Mouse (Mus musculus): ENCODE measurements around the gene Anxa3.

Gene Anxa3

DNA sequence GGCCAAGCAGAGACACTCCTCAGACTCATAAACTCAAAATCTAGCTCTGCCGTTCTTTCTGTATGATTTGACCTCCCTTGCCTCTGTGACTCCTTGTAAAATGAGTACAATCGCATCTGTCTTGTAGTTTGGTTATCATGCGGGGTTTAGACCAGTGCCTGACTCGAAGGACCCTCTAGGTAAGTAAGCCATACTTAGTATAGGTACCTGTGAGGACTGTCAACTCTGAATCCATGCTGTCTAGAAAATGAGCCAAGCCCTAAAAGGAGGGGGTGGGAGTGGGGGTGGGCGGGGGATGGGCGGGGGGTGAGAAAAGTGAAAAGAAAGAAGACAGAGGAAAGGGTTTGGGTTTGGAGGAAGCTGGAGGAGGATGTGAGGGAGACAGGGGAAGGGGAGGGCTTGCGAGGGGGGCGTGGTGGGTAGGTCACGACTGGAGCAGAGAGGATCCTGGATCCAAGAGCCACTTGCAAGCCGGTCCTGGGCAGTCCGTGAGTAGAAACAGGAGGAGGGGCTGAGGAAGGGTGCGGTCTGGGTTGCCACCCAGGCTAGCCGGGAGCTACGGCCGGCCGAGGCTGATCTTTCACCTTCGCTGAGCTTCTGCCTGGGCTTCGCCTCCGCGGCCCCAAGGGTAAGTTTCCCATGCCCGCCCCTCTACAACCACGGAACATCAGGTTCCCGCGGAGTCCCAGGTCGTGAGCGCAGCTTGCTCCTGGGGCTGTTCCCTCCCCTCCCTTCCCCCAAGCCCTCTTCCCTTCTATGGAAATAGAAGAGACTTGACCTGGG is at the start of gene Anxa3:
Gene Anxa3, plus strand, starts transcription at position 404 of the 783 bp plus-strand sequence.
- peak; percentile 85 for DNase-seq (ENCODE audit: low read depth, low spot score)

DNA sequence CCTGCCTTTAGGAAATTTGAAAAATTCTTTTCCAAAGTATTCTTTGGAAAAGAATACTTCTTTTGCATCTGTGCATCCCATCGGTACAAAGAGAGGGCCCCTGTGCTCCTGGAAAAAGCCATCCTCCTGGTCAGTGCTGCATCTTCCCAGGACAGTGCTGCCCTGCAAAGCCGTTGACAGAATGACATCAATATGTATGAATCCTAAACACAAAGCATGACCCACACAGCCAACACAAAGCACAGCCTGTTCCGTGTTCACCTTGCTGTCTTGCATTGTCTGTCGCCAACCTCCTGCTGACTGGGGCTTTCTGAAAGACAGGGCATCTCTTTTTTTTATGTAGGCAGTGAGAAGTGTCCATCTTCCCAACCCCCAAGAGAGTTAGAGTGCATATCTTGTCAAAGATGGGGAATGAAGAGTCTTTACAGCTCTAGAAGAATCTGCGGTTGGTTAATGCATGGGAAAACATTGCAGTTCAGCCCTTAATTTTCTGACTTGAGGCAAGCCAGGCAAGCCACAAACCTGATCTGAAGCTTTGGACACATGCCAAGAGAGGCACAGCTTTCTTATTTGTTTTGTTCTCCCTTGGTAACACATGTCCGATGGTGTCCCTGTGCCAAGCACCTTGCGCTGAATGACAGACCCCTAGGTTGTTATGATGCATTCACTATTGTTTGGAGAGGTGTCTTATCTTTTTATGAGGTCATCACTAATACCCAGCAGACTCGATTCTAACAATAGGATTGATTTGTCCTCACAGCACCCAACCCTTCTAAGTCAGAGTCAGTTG is 45.7 kb upstream of the Anxa3 start:
- DNase-seq (ENCODE audit: low read depth, low spot score): no peak

DNA sequence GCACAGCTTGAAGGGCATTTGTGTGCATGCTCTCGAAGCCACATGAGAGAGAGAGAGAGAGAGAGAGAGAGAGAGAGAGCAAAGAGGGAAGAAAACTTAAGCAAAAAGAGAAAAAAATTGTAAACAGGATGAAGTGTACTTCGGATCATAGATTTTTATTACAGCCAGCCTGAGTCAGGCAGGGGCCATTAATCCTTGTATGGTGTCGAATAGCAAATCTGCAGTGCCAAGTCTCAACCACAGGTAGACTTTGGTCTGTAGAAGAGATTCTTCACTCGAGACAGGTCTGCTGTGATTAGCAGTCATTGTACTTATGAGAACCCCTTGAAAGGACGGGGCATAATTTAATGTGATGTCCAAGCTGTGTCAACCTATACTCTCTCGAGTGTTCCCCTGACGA is 35.5 kb upstream of the Anxa3 start:
- DNase-seq (ENCODE audit: low read depth, low spot score): no peak

DNA sequence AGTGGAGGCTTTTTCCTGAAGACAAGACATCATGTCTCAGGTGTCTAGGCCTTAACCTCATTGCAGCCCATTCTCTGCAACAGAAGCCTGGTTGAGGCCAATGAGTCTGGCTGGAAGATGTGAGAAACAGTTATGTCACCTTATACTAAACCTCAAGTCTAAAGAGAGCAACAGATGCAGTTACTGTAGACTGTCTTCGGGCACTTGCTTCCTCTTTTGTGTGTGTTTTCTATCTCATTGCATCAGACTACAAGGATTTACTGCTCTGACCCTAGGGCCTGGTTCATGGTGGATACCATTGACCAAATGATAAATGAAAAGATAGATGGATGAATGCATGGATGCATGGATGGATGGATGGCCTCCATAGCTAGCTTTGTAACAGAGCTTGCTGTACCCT is 31.1 kb upstream of the Anxa3 start:
- no peak for DNase-seq (ENCODE audit: low read depth, low spot score)

DNA sequence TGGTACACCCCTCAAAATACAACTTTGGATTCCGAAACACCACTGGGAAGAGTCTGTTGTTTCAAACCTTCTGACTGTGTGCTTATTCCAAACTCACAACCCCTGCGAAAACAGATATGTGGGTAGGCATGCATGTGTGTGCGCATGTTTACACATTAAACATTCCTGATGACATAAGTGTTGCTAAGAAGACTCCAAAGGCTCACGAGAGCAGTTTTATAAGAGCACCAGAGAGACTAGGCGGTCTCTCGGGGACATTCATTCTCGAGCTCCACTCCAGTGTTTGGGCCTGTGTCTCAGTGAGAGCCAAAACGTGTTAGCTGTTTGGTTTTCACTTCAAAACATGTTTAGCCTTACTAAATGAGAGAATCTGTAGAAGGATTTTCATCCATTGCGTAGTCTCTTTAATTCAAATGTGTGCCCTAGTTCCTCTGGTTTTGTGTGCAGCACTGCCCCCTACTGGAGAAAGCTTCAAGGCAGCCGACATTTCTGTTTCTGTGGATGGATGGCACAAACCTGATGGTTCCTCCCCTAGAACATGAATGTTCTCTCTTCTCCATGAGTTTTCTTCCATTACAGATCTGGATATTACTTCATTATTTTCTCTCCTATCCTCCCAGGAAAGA is 24.2 kb upstream of the Anxa3 start:
- DNase-seq (ENCODE audit: low read depth, low spot score): peak; percentile 42

DNA sequence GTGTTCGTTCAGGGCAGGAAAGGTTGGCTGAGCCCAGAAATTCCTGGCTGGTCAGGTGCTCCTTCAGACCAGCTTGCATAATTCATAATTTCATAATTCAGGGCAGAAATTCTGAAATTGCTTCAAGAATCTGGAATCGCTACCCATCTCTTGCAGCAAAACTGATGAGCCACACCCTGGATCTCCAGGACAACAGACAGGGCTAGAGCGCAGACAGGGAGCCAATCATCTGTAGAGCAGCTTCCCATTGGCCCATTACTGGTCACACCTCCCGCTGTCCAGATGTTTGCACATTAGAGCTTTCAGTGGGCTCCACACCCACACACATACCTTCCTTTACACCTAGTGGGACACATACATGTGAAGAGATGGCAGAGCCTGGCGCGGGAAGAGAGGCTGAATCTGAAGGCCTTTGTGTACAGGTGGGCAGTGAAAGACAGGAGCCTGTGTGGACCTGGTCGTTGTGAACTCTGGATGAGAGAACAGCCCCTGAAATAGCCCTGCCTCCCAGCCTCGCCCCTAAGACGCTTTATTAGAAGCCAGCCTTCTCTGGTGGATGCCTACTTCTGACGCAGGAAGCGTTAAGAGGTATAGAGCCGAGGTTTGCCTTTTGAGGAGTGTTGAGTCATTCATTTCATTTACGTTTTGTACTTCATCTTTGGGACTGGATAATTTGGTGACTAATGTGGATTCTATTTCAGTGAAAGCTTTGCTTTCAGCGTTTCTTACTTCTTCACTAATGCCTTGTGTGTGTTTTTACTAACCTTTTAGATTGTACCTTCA is 9.4 kb upstream of the Anxa3 start:
- DNase-seq (ENCODE audit: low read depth, low spot score): no peak

DNA sequence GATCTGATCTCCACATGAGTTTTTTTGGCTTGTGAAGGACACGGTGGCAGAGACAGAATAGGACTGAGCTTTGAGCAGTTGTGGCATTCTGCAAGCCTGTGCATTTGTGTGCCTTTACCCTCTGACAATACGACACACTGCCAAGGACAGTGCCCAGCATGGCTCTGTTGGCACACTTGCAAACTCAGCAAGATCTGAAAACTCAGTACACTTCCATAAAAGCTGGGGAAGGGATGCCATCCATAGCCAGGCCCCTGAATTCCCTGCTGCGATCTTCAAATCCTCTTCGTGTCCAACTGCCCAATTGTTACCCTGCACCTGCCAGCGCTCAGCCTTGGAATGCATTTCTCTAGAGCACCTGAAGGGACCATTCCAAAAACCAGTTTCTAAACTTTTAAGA is 8.0 kb upstream of the Anxa3 start:
- no peak for DNase-seq (ENCODE audit: low read depth, low spot score)

DNA sequence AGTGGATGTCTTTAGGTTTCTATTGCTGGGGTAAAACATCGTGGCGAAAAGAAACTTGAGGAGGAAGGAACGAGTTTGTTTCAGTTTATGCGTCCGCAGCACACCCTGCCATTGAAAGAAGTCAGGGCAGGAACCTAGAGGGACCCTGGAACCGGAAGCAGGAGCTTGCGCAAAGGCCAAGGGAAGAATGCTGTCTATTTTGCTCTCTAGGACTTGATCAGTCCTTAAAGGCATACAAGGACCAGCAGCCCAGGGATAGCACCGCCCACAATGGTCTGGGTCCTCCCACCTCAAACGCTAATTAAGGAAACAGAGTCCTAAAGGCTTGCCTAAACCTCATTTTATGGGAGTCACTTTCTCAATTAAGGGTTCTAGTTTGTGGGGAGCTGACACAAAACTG is 717 bp upstream of the Anxa3 start:
- DNase-seq (ENCODE audit: low read depth, low spot score): peak; percentile 20

DNA sequence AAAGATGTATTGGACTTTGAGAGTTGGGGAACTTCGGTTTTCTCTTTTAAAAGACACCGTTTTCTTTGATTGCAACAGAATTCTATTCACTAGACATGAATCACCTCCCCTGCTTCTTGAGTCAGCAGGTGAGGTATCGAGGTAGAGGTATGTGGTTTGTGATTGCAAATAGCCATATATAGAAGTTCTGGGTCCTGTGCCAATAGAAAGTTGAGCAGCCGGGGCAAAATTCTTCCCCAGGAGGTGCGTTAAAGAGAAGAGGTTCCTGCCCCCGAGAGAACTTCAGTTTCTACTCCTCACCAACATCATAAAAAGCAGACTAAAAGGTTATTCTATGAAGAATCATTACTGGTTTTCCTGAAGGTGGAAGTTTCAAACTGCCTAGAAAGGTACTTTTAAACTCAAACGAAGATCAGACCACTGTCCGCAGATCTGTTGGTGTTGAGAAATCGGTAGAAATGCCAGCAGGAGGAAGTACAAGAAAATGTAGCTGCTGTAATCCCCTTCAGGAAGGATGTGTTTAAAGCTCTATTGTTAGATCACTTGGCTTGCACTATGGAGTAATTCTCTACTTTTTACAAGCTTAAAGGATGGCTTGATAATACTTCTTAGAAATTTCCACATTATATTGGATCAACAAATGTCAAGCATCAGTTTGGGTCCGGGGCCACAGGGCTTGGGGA is 955 bp downstream of the Anxa3 start:
- DNase-seq (ENCODE audit: low read depth, low spot score): no peak

DNA sequence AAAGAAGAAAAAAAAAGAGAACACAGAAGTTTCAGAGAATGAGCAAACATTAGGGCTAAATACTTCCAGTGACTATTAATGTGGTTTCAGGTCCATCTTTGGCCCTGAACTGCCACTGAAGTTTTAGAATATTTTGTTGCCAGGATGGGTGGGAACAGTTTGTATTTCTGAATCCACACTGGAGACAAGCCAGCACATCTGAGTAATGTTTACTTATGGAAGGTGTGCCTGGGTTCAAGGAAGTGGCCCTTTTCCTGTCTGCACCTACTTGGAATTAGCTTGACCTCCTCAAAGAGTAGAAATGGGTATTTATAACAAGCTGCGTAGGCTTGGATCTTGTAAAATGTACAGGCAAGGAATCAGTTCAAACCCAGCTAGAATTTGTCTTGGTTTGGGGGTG is 2.6 kb downstream of the Anxa3 start:
- DNase-seq (ENCODE audit: low read depth, low spot score): no peak

DNA sequence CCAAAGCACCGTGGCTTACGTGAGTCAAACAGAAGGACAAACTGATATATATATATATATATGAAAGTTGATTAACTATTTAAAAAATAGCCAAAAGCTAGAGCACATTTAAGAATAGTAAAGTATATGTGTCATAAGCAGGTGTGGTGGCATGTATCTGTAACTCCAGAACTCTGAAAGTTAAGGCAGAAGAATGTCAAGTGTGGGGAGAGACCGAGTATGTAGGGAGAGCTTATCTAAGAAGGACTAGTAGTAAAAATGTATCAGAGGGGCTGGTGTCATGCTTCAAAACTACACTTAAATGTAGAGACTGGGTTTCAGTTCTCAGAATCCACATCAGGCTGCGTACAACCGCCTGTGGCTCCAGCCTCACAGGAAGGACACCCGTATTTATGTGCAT is 4.3 kb downstream of the Anxa3 start:
- no peak for DNase-seq (ENCODE audit: low read depth, low spot score)

DNA sequence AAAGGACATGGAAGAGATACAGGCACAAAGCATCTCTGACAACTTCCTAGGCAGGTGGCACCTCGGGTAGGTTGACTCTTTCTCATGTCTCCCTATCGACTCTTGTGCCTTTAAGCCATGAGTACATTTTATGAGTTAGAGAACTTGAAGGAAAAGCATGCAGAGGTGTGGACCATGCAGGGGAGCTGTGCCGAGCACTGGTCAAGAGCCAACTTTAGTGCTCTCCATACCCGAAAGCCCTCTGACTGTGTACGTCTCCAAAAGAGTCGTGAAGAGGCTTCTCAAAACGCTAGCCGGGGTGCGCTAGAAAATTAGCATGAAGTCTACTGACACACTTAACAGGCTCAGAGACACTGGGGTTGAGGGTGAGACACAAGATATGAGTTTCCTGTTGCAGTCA is 6.0 kb downstream of the Anxa3 start:
- DNase-seq (ENCODE audit: low read depth, low spot score): no peak

DNA sequence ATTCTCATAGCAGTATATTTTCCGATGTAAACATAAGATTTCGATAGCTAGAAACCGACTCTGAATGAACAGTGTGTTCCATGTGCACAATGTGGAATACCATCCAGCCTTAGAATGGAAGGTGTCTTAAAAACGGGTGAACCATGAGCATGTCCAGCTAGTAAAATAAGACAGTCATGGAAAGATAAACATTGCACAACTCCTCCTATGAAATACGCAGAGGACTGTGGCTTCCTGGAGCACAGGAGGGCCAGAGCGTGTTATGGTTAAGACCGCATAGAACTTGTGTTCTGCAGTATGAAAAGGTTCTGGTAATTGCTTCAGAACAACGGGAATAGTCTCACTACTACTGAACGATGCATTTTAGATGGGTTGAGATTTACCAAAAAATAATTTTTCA is 6.8 kb downstream of the Anxa3 start:
- DNase-seq (ENCODE audit: low read depth, low spot score): no peak

DNA sequence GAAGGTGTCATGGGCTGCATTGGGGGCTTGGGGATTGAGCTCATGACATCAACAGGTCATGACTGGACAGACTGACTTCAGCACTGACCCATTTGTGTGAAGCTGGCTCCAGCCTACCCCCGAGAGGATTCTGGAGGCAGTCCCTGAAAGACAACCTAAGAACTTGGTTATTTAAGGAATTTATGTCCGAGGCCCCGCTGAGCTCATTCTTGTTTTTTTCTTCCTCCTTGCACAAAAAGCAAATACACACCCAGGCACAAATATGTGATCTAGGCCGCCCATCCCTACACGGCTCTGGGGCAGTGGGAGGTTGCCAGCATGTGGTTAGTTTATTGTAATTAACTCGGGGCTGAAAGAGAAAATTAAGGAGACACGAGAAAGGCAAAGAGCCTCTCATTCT is 9.0 kb downstream of the Anxa3 start:
- no peak for DNase-seq (ENCODE audit: low read depth, low spot score)

DNA sequence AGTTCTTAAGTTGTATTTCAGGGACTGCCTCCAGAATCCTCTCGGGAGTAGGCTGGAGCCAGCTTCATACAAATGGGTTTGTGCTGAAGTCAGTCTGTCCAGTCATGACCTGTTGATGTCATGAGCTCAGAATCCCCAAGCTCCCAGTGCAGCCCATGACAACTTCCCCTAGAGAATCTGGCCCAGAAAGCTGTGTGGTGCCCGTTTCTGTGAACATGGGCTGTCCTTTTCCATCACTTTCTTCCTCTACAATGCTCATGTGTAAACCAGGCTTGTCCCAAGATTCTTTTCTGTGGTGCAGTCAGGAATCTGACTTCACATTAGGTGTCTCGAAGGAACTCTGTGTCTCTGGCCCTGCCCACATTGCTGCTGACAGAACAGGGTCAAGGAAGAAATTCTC is 10.0 kb downstream of the Anxa3 start:
- DNase-seq (ENCODE audit: low read depth, low spot score): no peak

DNA sequence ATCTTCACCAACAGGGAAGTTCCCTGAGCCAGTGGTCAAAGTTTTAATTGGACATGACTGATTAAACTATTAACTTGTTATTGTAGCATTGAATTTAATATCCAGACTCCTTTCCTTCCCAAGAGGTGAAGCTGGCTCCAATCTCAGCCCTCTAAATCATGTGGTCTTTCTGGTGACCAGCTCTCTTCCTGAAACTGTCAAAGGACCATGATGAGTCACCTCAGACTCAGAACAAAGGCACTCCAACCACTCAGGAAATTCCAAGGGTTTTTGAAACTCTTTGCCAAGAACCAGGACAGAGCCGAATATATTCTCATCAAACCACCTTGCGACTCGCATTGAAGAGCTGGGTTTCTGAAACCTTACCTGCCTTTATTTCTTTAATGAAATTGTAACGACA is 11.2 kb downstream of the Anxa3 start:
- no peak for DNase-seq (ENCODE audit: low read depth, low spot score)

DNA sequence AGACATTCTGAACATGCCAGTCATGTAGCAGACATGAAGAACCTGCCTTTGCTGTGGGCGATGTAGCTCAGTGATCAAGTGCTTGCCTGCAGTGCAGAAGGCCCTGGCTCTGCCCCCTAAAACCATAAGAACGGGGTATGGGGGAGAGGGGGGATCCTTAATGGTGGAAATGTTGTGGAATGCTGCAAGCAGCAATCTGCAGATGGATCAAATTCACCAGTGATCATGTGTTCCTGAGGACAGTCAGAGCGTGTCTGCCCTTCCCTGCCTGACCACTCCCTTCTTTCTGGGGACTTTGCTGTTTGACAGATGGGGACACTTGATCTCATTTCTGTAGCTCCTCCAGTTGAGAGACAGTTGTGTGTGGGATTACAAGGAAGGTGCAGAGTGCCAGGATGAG is 11.7 kb downstream of the Anxa3 start:
- no peak for DNase-seq (ENCODE audit: low read depth, low spot score)

DNA sequence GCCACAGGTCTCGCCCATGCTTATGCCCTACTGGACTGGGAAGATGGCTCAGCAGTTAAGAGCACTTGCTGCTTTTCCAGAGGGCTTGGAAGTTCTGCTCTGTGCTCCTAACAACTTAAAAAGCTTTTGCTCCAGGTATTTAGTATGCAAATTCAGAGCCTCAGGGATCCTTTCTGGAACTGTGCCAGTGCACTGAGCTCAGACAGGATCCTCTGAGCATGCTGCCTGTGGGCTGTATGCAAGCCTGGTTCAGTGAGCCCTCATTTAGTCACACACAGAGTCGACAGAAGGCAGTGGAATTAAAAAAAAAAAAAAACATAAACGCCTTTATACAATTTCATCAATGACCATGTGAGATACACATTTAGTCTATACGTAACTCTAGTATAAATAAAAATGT is 17.5 kb downstream of the Anxa3 start:
- DNase-seq (ENCODE audit: low read depth, low spot score): peak; percentile 24

DNA sequence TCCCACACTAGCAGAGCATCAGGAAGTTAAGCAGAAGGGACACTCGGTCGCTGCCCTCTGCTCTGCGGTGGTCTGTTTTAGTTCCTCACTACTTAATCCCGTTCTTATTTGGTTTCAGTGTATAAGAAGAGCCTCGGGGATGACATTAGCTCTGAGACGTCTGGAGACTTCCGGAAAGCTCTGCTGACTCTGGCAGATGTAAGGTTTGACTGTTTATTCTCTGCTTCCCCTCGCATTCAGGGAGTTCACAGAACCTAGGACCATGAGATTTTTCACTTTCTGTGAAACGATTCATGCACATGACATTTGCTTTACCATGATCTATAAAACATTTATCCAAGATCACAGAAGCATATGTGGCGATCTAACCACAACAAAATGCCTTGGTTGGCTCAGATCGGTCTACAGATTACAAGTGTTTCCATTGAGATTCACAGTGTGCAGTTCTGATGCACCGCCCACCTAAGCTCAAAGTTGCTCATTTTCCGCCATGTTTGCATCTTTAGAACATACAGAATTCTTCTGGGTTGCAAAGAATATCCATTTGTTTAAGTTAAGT is 31.7 kb downstream of the Anxa3 start:
- no peak for DNase-seq (ENCODE audit: low read depth, low spot score)

DNA sequence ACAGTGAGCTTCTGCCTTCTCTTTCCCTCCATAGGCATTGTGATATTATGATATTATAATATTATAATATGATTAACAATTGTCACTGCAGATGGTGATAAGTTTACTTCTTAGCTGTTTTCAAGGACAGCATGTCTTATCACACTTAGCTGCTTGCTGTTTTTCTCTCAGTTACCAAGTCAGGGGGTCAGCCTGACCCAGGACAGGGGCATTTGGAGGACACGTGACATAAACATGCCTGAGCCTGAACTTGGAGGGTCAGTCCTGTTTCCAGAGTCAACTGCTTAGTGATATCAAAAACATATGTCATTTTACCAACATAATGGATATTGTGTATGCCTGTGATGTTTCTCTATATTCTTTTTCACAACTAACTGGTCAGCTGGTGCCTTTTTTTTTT is 34.0 kb downstream of the Anxa3 start:
- no peak for DNase-seq (ENCODE audit: low read depth, low spot score)

DNA sequence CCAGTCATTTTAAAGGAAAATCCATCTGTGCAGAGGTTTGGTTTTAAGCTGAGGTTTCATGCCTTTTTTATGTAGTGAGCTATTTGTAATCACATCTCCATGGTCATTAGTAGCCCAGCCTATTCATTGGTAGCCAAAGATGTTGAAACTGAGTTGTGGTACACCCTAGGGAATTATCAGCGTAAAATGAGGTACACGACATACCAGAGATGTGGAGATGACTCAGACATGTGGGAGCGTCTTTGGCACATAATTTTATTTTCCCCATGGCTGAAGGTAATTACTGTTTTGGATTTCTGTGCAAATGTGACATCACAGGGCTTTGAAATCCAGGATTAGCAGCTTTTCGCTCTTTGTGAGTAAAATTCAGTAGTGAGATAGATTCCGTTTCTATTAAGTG is 41.2 kb downstream of the Anxa3 start:
- no peak for DNase-seq (ENCODE audit: low read depth, low spot score)

Measured in ES-CJ7 (cell line).